Mouse (Mus musculus) liver, embryonic 13.5 days (tissue): ENCODE measurements around the gene Bglap. TPM values are rescaled to one million over a fixed set of nuclear protein-coding genes. Genes with fewer than 3 reads are reported as not detected.
A peak's percentile ranks its signal among the peaks of the same experiment; 100 is the strongest.
"Not testable (repeated sequence)": the region's sequence is repeated elsewhere in the genome, so short reads cannot be mapped to it uniquely, and the experiment has no call there.

Experiments used
- ATAC-seq: fragments of 200-750 bp; cut with Nextera tagmentation; 2 replicates; pipeline ENCODE4 v1.8.0; 2017; ENCODE audit warnings: low read depth, mild to moderate bottlenecking, moderate number of reproducible peaks, moderate library complexity
- DNase-seq: peaks from one replicate; pipeline ENCODE4 v3.0.0; 2022
- H3K27ac ChIP-seq: fragments of 300-500 bp; sonication (generic); 2 replicates; pipeline ENCODE4 v1.5.1; 2015; ENCODE audit warnings: moderate library complexity, mild to moderate bottlenecking, inconsistent platforms
- H3K27me3 ChIP-seq: fragments of 300-500 bp; sonication (generic); 2 replicates; pipeline ENCODE4 v1.6.1; 2015; ENCODE audit warnings: mild to moderate bottlenecking, inconsistent platforms
- H3K36me3 ChIP-seq: fragments of 300-500 bp; sonication (generic); 2 replicates; pipeline ENCODE4 v1.6.1; 2015; ENCODE audit warnings: mild to moderate bottlenecking, inconsistent platforms
- H3K4me1 ChIP-seq: fragments of 300-500 bp; sonication (generic); replicated peaks from 2 replicates; pipeline ENCODE4 v1.6.1; 2015; ENCODE audit warnings: inconsistent platforms
- H3K4me2 ChIP-seq: fragments of 300-500 bp; sonication (generic); 2 replicates; pipeline ENCODE4 v1.6.1; 2015; ENCODE audit warnings: inconsistent platforms, mild to moderate bottlenecking, moderate library complexity
- H3K4me3 ChIP-seq: fragments of 300-500 bp; sonication (generic); replicated peaks from 2 replicates; pipeline ENCODE4 v1.5.1; 2015; ENCODE audit warnings: mild to moderate bottlenecking, inconsistent platforms
- H3K9ac ChIP-seq: fragments of 300-500 bp; sonication (generic); 2 replicates; pipeline ENCODE4 v1.6.1; 2015; ENCODE audit warnings: mild to moderate bottlenecking, inconsistent platforms
- H3K9me3 ChIP-seq: fragments of 300-500 bp; sonication (generic); replicated peaks from 2 replicates; pipeline ENCODE4 v1.6.1; 2016; ENCODE audit warnings: inconsistent platforms
- WGBS: fragments of 180-500 bp; shearing (Covaris S2); methylation state at CpG from one replicate; pipeline ENCODE4 v1.1.7; 2015; ENCODE audit not compliant: insufficient replicate concordance; 5-methylcytosine and 5-hydroxymethylcytosine counted together
- polyA plus RNA-seq: library from polyadenylated mRNA; unstranded; fragments of >200 nt; fragmentation: Nextera tagmentation; extraction: Ambion mirVana; gene quantifications from 2 replicates; pipeline ENCODE4 v1.2.1, GENCODE M21; 2015

Bglap gene
- polyA plus RNA-seq = not detected in 2 replicates

- Histone ChIP-seq H3K9ac (no peak within 1 kb of the TSS), H3K27ac (no peak within 1 kb of the TSS), H3K9me3 (no peaks in the 10 kb centered on the region), H3K4me2 (no peak within 1 kb of the TSS), H3K4me3 (no peak within 1 kb of the TSS), H3K36me3 (no peaks in the 10 kb centered on the region), H3K27me3 (no peaks in the 10 kb centered on the region), H3K4me1 (peaks cover 8% of the 10 kb centered on the region)
- ATAC-seq (no peak), DNase-seq (no peak)
- whole genome bisulfite sequencing = 71% methylated on average over 5 of the region's 5 CpGs
These were observed at the start of gene Bglap for GRCm38 (mm10) chr3:88384364-88384763. Gene Bglap, minus strand, starts transcription at chr3:88384464.

- H3K27ac ChIP-seq, H3K27me3 ChIP-seq, H3K4me2 ChIP-seq, DNase-seq, H3K4me3 ChIP-seq, H3K36me3 ChIP-seq, H3K9ac ChIP-seq, ATAC-seq, H3K9me3 ChIP-seq: not testable (repeated sequence)
- H3K4me1 ChIP-seq = peaks cover 27% of the 10 kb centered on the region
- WGBS = 59% methylated on average over 8 of the region's 8 CpGs
These were observed 44.4 kb upstream of the Bglap start for GRCm38 (mm10) chr3:88428639-88429038.

GRCm38 (mm10) chr3:88427342-88427905, 43.2 kb upstream of the Bglap start:
- no peaks in the 10 kb centered on the region for H3K9me3 ChIP-seq
- 50% methylated on average over 4 of the region's 4 CpGs for WGBS

GRCm38 (mm10) chr3:88425708-88426420, 41.6 kb upstream of the Bglap start:
- H3K9ac ChIP-seq = peak overlapping the region; percentile 47; the same call in 1 of the 2 replicates

More at GRCm38 (mm10) chr3:88427342-88427905, 43.2 kb upstream of the Bglap start:
- DNase-seq (no peak), ATAC-seq (no peak)
- H3K4me1 ChIP-seq = peaks cover 39% of the 10 kb centered on the region
- H3K4me2 ChIP-seq = no peak overlapping the region
- no peaks in the 10 kb centered on the region for H3K36me3 ChIP-seq
- H3K27ac ChIP-seq = no peak overlapping the region; the same call in 1 of the 2 replicates
- H3K9ac ChIP-seq = no peak overlapping the region
- no peak overlapping the region for H3K4me3 ChIP-seq
- no peaks in the 10 kb centered on the region; the same call in 1 of the 2 replicates for H3K27me3 ChIP-seq

GRCm38 (mm10) chr3:88425330-88425689, 41.0 kb upstream of the Bglap start:
- Histone ChIP-seq H3K27me3 (no peaks in the 10 kb centered on the region; the same call in 1 of the 2 replicates), H3K27ac (no peak overlapping the region; the same call in 1 of the 2 replicates), H3K4me1 (peaks cover 54% of the 10 kb centered on the region), H3K36me3 (peaks cover 12% of the 10 kb centered on the region), H3K9ac (peak overlapping the region; percentile 47; the same call in 1 of the 2 replicates), H3K4me2 (peak overlapping the region; percentile 56), H3K4me3 (peak overlapping the region; percentile 42), H3K9me3 (no peaks in the 10 kb centered on the region)
- no peak for ATAC-seq
- 9% methylated on average over 2 of the region's 2 CpGs for WGBS
- no peak for DNase-seq

More at GRCm38 (mm10) chr3:88425708-88426420, 41.6 kb upstream of the Bglap start:
- Histone ChIP-seq H3K27ac (no peak overlapping the region), H3K36me3 (peaks cover 7% of the 10 kb centered on the region), H3K4me1 (peaks cover 54% of the 10 kb centered on the region), H3K27me3 (no peaks in the 10 kb centered on the region; the same call in 1 of the 2 replicates), H3K4me2 (peak overlapping the region; percentile 56), H3K9me3 (no peaks in the 10 kb centered on the region), H3K4me3 (peak overlapping the region; percentile 42; the same call in 1 of the 2 replicates)
- ATAC-seq (no peak), DNase-seq (no peak)
- WGBS = 72% methylated on average over 10 of the region's 10 CpGs

GRCm38 (mm10) chr3:88424605-88425329, 40.5 kb upstream of the Bglap start, which contains the start of gene Slc25a44:
Gene Slc25a44, minus strand, starts transcription at chr3:88425139.
- DNase-seq (peak; percentile 96), ATAC-seq (peak; percentile 96)
- WGBS = under 1% methylated on average over 35 of the region's 35 CpGs
- no peaks in the 10 kb centered on the region for H3K27me3 ChIP-seq
- H3K9ac ChIP-seq = peak within 1 kb of the TSS; percentile 79
- H3K4me3 ChIP-seq = peak within 1 kb of the TSS; percentile 81
- peak within 1 kb of the TSS; percentile 88 for H3K4me2 ChIP-seq
- H3K4me1 ChIP-seq = peaks cover 55% of the 10 kb centered on the region
- H3K27ac ChIP-seq = peak within 1 kb of the TSS; percentile 77
- peaks cover 18% of the 10 kb centered on the region for H3K36me3 ChIP-seq
- H3K9me3 ChIP-seq = no peaks in the 10 kb centered on the region

- peak overlapping the region; percentile 65 for H3K27ac ChIP-seq
- H3K36me3 ChIP-seq = peaks cover 44% of the 10 kb centered on the region
- DNase-seq = no peak
- peak overlapping the region; percentile 53; the same call in 1 of the 2 replicates for H3K9ac ChIP-seq
- H3K27me3 ChIP-seq = no peaks in the 10 kb centered on the region
- H3K4me3 ChIP-seq = no peak overlapping the region; the same call in 1 of the 2 replicates
- H3K4me2 ChIP-seq = peak overlapping the region; percentile 88
- peaks cover 72% of the 10 kb centered on the region for H3K4me1 ChIP-seq
- WGBS = 34% methylated on average over 9 of the region's 9 CpGs
- ATAC-seq = no peak
- H3K9me3 ChIP-seq = no peaks in the 10 kb centered on the region
These were observed 37.9 kb upstream of the Bglap start for GRCm38 (mm10) chr3:88422020-88422720.

- Histone ChIP-seq H3K36me3 (peaks cover 58% of the 10 kb centered on the region), H3K27ac (no peak overlapping the region), H3K9ac (no peak overlapping the region), H3K4me3 (no peak overlapping the region), H3K4me2 (no peak overlapping the region), H3K27me3 (no peaks in the 10 kb centered on the region), H3K4me1 (peaks cover 79% of the 10 kb centered on the region), H3K9me3 (no peaks in the 10 kb centered on the region)
- no peak for ATAC-seq
- WGBS = 90% methylated on average over 19 of the region's 19 CpGs
- DNase-seq = no peak
These were observed 36.5 kb upstream of the Bglap start for GRCm38 (mm10) chr3:88420771-88421170.

- no peak overlapping the region for H3K4me2 ChIP-seq
- no peaks in the 10 kb centered on the region for H3K9me3 ChIP-seq
- 0 out of 2 replicates have a peak overlapping the region, but pooled peaks have one; percentile 40 for H3K27ac ChIP-seq
- H3K9ac ChIP-seq = peak overlapping the region; percentile 18; the same call in 1 of the 2 replicates
- no peaks in the 10 kb centered on the region for H3K27me3 ChIP-seq
- H3K4me3 ChIP-seq = no peak overlapping the region
- ATAC-seq = no peak
- H3K36me3 ChIP-seq = peaks cover 84% of the 10 kb centered on the region
- H3K4me1 ChIP-seq = peaks cover 78% of the 10 kb centered on the region
- 76% methylated on average over 6 of the region's 6 CpGs for WGBS
- no peak for DNase-seq
These were observed 33.8 kb upstream of the Bglap start for GRCm38 (mm10) chr3:88418016-88418415.

GRCm38 (mm10) chr3:88415668-88416067, 31.4 kb upstream of the Bglap start:
- Histone ChIP-seq H3K27me3 (no peaks in the 10 kb centered on the region), H3K9ac (peak overlapping the region; percentile 44), H3K4me3 (no peak overlapping the region), H3K27ac (peak overlapping the region; percentile 43), H3K4me2 (0 out of 2 replicates have a peak overlapping the region, but pooled peaks have one; percentile 1), H3K36me3 (peaks cover 96% of the 10 kb centered on the region), H3K9me3 (no peaks in the 10 kb centered on the region), H3K4me1 (peaks cover 80% of the 10 kb centered on the region)
- DNase-seq = no peak
- 0 out of 2 replicates have a peak, but pooled peaks have one; percentile 16 for ATAC-seq
- 62% methylated on average over 4 of the region's 4 CpGs for WGBS
